ENCODE assay signal across 11 mouse cellular contexts in the genomic region with DNA sequence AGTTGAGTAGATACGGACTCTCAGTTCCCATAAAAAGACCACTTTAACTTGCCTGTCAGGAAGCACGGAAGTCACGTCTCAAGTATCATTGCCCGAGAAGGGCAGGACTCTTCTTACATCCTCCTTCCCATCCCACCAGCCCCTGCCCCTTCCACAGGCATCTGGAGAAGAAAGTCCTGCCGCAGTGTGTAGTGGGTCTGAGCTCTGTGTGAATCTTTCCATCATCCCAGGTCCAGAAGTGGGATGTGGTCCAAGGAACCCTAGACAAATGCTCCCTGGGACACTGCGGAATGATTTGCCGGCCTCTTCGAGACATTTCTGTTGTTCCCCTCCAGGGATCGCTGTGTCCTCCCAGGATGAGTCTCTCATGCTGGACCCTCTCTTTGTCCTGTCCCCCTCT. TPM values are rescaled to one million over a fixed set of nuclear protein-coding genes. Genes with fewer than 3 reads are reported as not detected.
DNase-seq lines count a peak whose midpoint lies in the region; ATAC-seq and TF ChIP-seq lines count a peak whose summit lies in the region.
"Had no signal": no experiment of that assay in that cellular context is flagged by ENCODE, and none has a peak within 500 bp of the region (broad histone marks: within the 10 kb centered on the region; RNA-seq: fewer than 3 reads in every experiment).

No protein-coding gene starts in this region.

- peaks cover 30% of the 10 kb centered on the region for H3K4me1 ChIP-seq in forebrain, embryonic 10.5 days
- H3K4me1 ChIP-seq in forebrain, postnatal 0 days (ENCODE audit: insufficient read depth), result no peaks in the 10 kb centered on the region
- H3K4me1 ChIP-seq in MEL (ENCODE audit: control insufficient read depth in 1 of 2, insufficient read depth in 2 of 2, low read length in 2 of 2), result peaks cover 3 to 9% of the 10 kb centered on the region in 2 experiments; a peak in 2 of 4 replicates
- peaks cover 74% of the 10 kb centered on the region for H3K4me1 ChIP-seq in liver, embryonic 15.5 days (replicated peaks)

- H3K36me3 ChIP-seq in forebrain, embryonic 10.5 days (replicated peaks), result no peaks in the 10 kb centered on the region
- no peaks in the 10 kb centered on the region for H3K36me3 ChIP-seq in forebrain, postnatal 0 days (ENCODE audit: insufficient read depth)
- H3K36me3 ChIP-seq in MEL (ENCODE audit: control insufficient read depth in 1 of 2, insufficient read depth in 2 of 2, low read length in 2 of 2), result peaks cover 0 to 15% of the 10 kb centered on the region in 2 experiments; a peak in 2 of 4 replicates
- no peaks in the 10 kb centered on the region for H3K36me3 ChIP-seq in liver, embryonic 15.5 days (replicated peaks)

- TF ChIP-seq EP300 in MEL (IDR thresholded peaks at IDR 0.05; ENCODE audit: low read depth in 1 of 2, low read length in 2 of 2), result no peak

- TF ChIP-seq POLR2A in MEL (IDR thresholded peaks at IDR 0.05; ENCODE audit: control insufficient read depth in 1 of 2, insufficient read depth in 1 of 2, low read depth in 1 of 2, low read length in 2 of 2, poor library complexity in 1 of 2), result no peak

- H3K79me2 ChIP-seq in MEL (ENCODE audit: control insufficient read depth, insufficient read depth, low read length, poor library complexity), result peaks cover 1% of the 10 kb centered on the region; the same call in 1 of the 2 replicates

- no peak for ATAC-seq in forebrain, postnatal 0 days
- no peak for ATAC-seq in liver, embryonic 15.5 days (ENCODE audit: insufficient read depth)
- ATAC-seq in megakaryocyte-erythroid progenitor cell, adult 5-6 weeks (replicated peaks; ENCODE audit: low FRiP score, low TSS enrichment, poor library complexity, severe bottlenecking), result no peak

- peak overlapping the region; percentile 75; the same call in 1 of the 2 replicates for H3K27ac ChIP-seq in forebrain, embryonic 10.5 days
- no peak overlapping the region for H3K27ac ChIP-seq in forebrain, postnatal 0 days (ENCODE audit: low read depth, low read length)
- H3K27ac ChIP-seq in layer of hippocampus, adult 2 months, result peak overlapping the region; percentile 55; the same call in 1 of the 2 replicates
- H3K27ac ChIP-seq in MEL (ENCODE audit: control insufficient read depth, low read depth, low read length), result no peak overlapping the region
- H3K27ac ChIP-seq in liver, embryonic 15.5 days (replicated peaks), result peak overlapping the region; percentile 84
- H3K27ac ChIP-seq: hindbrain, embryonic 14.5 days had no signal

- intact Hi-C loops in left cerebral cortex, postnatal 25 days (cut with DNase I), result no loop called here

- no peak for TF ChIP-seq RAD21 in MEL (IDR thresholded peaks at IDR 0.05; ENCODE audit: low read depth, low read length)

- 90% methylated on average over 9 of the region's 9 CpGs for WGBS in forebrain, embryonic 10.5 days
- WGBS in forebrain, postnatal 0 days, result 88% methylated on average over 9 of the region's 9 CpGs
- 75% methylated on average over 9 of the region's 9 CpGs for WGBS in liver, embryonic 15.5 days (ENCODE audit: insufficient replicate concordance)

- DNase-seq in forebrain, embryonic 10.5 days (ENCODE audit: extremely low spot score, low spot score), result no peak
- no peak for DNase-seq in forebrain, postnatal 0 days
- no peak for DNase-seq in layer of hippocampus, adult 2 months (ENCODE audit: low spot score in 2 of 2)
- no peak for DNase-seq in layer of hippocampus, postnatal 14 days (ENCODE audit: low spot score in 2 of 2)
- no peak for DNase-seq in MEL (ENCODE audit: low read depth, low spot score)
- DNase-seq in left cerebral cortex, postnatal 25 days (ENCODE audit: low spot score in 2 of 2), result no peak

- no peak overlapping the region for H3K4me2 ChIP-seq in forebrain, postnatal 0 days (ENCODE audit: low read depth)
- peak overlapping the region; percentile 38; the same call in 1 of the 2 replicates for H3K4me2 ChIP-seq in liver, embryonic 15.5 days
- H3K4me2 ChIP-seq: heart, embryonic 11.5 days; hindbrain, embryonic 14.5 days had no signal

- H3K9ac ChIP-seq in forebrain, postnatal 0 days, result no peak overlapping the region
- peak overlapping the region; percentile 85; the same call in 1 of the 2 replicates for H3K9ac ChIP-seq in MEL (ENCODE audit: control insufficient read depth, low read depth, low read length, poor library complexity, severe bottlenecking)
- H3K9ac ChIP-seq in liver, embryonic 15.5 days, result no peak overlapping the region
- H3K9ac ChIP-seq: hindbrain, embryonic 14.5 days had no signal

- no peak overlapping the region for H3K4me3 ChIP-seq in forebrain, embryonic 10.5 days
- H3K4me3 ChIP-seq in forebrain, postnatal 0 days (ENCODE audit: low read depth, low read length), result no peak overlapping the region
- H3K4me3 ChIP-seq in layer of hippocampus, adult 2 months, result no peak overlapping the region
- H3K4me3 ChIP-seq in MEL (ENCODE audit: control insufficient read depth in 1 of 2, insufficient read depth in 1 of 2, low read depth in 2 of 2, low read length in 2 of 2), result no peak overlapping the region
- no peak overlapping the region for H3K4me3 ChIP-seq in liver, embryonic 15.5 days (replicated peaks)

- H3K27me3 ChIP-seq in forebrain, embryonic 10.5 days (ENCODE audit: poor library complexity, severe bottlenecking), result no peaks in the 10 kb centered on the region
- no peaks in the 10 kb centered on the region for H3K27me3 ChIP-seq in forebrain, postnatal 0 days (ENCODE audit: insufficient read depth, low read length)
- H3K27me3 ChIP-seq in MEL (ENCODE audit: control insufficient read depth in 1 of 2, insufficient read depth in 2 of 2, low read length in 2 of 2), result no peaks in the 10 kb centered on the region
- no peaks in the 10 kb centered on the region for H3K27me3 ChIP-seq in liver, embryonic 15.5 days

- TF ChIP-seq CTCF in forebrain, postnatal 0 days (IDR thresholded peaks at IDR 0.05; ENCODE audit: low read depth), result no peak
- TF ChIP-seq CTCF in layer of hippocampus, adult 2 months (conservative IDR thresholded peaks at IDR 0.05), result no peak
- no peak for TF ChIP-seq CTCF in MEL (IDR thresholded peaks at IDR 0.05 in 2 of 3, conservative IDR thresholded peaks at IDR 0.05 in 1 of 3; ENCODE audit: control insufficient read depth in 1 of 3, insufficient read depth in 1 of 3, low read depth in 2 of 3, low read length in 3 of 3, poor library complexity in 1 of 3, severe bottlenecking in 1 of 3)

- no peaks in the 10 kb centered on the region for H3K9me3 ChIP-seq in forebrain, embryonic 10.5 days
- H3K9me3 ChIP-seq in forebrain, postnatal 0 days (ENCODE audit: low read length), result no peaks in the 10 kb centered on the region
- no peaks in the 10 kb centered on the region for H3K9me3 ChIP-seq in MEL (replicated peaks; ENCODE audit: insufficient read depth, low read length)
- H3K9me3 ChIP-seq in liver, embryonic 15.5 days (replicated peaks), result no peaks in the 10 kb centered on the region
- H3K9me3 ChIP-seq: G1E had no signal

TF ChIP-seq in MEL, 35 proteins besides CTCF, POLR2A, EP300 and RAD21:
- no peak for TF ChIP-seq TAL1 (IDR thresholded peaks at IDR 0.05; ENCODE audit: low read length)
- no peak for TF ChIP-seq MXI1 (IDR thresholded peaks at IDR 0.05; ENCODE audit: low read depth, low read length)
- no peak for TF ChIP-seq ETS1 (IDR thresholded peaks at IDR 0.05; ENCODE audit: low read depth, low read length)
- no peak for TF ChIP-seq ZKSCAN1 (IDR thresholded peaks at IDR 0.05; ENCODE audit: low read depth, low read length)
- no peak for TF ChIP-seq ELF1 (IDR thresholded peaks at IDR 0.05; ENCODE audit: low read depth, low read length)
- no peak for TF ChIP-seq SMC3 (IDR thresholded peaks at IDR 0.05; ENCODE audit: low read depth, low read length)
- TF ChIP-seq USF1 (IDR thresholded peaks at IDR 0.05; ENCODE audit: low read depth, low read length), result no peak
- no peak for TF ChIP-seq MYC (IDR thresholded peaks at IDR 0.05; ENCODE audit: low read depth, low read length)
- no peak for TF ChIP-seq MAX (IDR thresholded peaks at IDR 0.05; ENCODE audit: low read length)
- TF ChIP-seq BHLHE40 (IDR thresholded peaks at IDR 0.05; ENCODE audit: borderline replicate concordance, low read depth, low read length), result no peak
- no peak for TF ChIP-seq SIN3A (IDR thresholded peaks at IDR 0.05; ENCODE audit: low read length)
- TF ChIP-seq E2F4 (IDR thresholded peaks at IDR 0.05; ENCODE audit: borderline replicate concordance, low read depth, low read length), result no peak
- no peak for TF ChIP-seq POLR2AphosphoS5 (IDR thresholded peaks at IDR 0.05; ENCODE audit: borderline replicate concordance, low read depth, low read length)
- no peak for TF ChIP-seq ZNF384 (IDR thresholded peaks at IDR 0.05; ENCODE audit: low read depth, low read length)
- TF ChIP-seq ZMIZ1 (IDR thresholded peaks at IDR 0.05; ENCODE audit: low read depth, low read length), result no peak
- TF ChIP-seq MYB (IDR thresholded peaks at IDR 0.05; ENCODE audit: low read depth, low read length), result no peak
- TF ChIP-seq TCF12 (IDR thresholded peaks at IDR 0.05; ENCODE audit: low read depth, low read length), result no peak
- no peak for TF ChIP-seq ZC3H11A (IDR thresholded peaks at IDR 0.05; ENCODE audit: low read depth, low read length)

RNA-seq across cellular contexts. Expression of gene Wdr26, which starts 20.0 kb away (rescaled TPM):
- polyA plus RNA-seq in forebrain, embryonic 10.5 days (2016; fragmentation: Nextera tagmentation; extraction: Ambion mirVana), result 26.3 and 28.1 TPM in 2 replicates
- total RNA-seq in forebrain, postnatal 0 days (2014; rRNA removed), result 51.5 and 55.6 TPM in 2 replicates
- polyA plus RNA-seq in forebrain, postnatal 0 days (2015; fragmentation: Nextera tagmentation; extraction: Ambion mirVana), result 26.1 and 43.0 TPM in 2 replicates
- 100 to 1,000 TPM; 104 to 117 TPM for total RNA-seq in layer of hippocampus, adult 2 months (2021)
- total RNA-seq in layer of hippocampus, postnatal 14 days (2021), result 100 to 1,000 TPM; 132 to 143 TPM
- 21.6 and 23.5 TPM in 2 replicates for total RNA-seq in MEL (2012; rRNA removed)
- polyA plus RNA-seq in MEL (2012; ENCODE audit: insufficient read depth in 1 of 2, insufficient read length in 2 of 2, low read depth in 1 of 2, low replicate concordance in 2 of 2, missing spikeins in 1 of 2), result 10 to 100 TPM in 1 of 2 experiments, not detected in 1; 35.1 TPM
- 40.8 and 45.0 TPM in 2 replicates for polyA plus RNA-seq in liver, embryonic 15.5 days (2015; fragmentation: Nextera tagmentation; extraction: Ambion mirVana)
- 100 to 1,000 TPM; 106 to 119 TPM for total RNA-seq in left cerebral cortex, postnatal 25 days (2021)
- total RNA-seq in megakaryocyte-erythroid progenitor cell, adult 5-6 weeks (2014; fragmentation: Nextera tagmentation), result 93.5 and 155 TPM in 2 replicates
- 84.8 and 102 TPM in 2 replicates for total RNA-seq in megakaryocyte-erythroid progenitor cell, adult 5-6 weeks (2017)

Comparison
In these comparisons a context has a peak if more than half of its experiments do, and no peak if none do; other contexts are left out.
1. H3K27ac ChIP-seq: peak in forebrain, embryonic 10.5 days (single experiment), layer of hippocampus, adult 2 months (single experiment) and liver, embryonic 15.5 days (single experiment); none in forebrain, postnatal 0 days (single experiment) and MEL (single experiment).